Mouse (Mus musculus): ENCODE measurements at regions not wholly inside any gene's neighbourhood (a gene's known extent, or its start where the extent isn't known, plus 50 kb on each side); places are given as distances from the start of the nearest gene placed in this dataset.

- DNase-seq (ENCODE audit: low read depth) = no peak
Observed at GRCm38 (mm10) chr5:101596996-101597395, 67.8 kb downstream of the Nkx6-1 start.

- no peak for DNase-seq (ENCODE audit: low read depth)
Observed at GRCm38 (mm10) chr5:101591236-101591635, 73.6 kb downstream of the Nkx6-1 start.

DNA sequence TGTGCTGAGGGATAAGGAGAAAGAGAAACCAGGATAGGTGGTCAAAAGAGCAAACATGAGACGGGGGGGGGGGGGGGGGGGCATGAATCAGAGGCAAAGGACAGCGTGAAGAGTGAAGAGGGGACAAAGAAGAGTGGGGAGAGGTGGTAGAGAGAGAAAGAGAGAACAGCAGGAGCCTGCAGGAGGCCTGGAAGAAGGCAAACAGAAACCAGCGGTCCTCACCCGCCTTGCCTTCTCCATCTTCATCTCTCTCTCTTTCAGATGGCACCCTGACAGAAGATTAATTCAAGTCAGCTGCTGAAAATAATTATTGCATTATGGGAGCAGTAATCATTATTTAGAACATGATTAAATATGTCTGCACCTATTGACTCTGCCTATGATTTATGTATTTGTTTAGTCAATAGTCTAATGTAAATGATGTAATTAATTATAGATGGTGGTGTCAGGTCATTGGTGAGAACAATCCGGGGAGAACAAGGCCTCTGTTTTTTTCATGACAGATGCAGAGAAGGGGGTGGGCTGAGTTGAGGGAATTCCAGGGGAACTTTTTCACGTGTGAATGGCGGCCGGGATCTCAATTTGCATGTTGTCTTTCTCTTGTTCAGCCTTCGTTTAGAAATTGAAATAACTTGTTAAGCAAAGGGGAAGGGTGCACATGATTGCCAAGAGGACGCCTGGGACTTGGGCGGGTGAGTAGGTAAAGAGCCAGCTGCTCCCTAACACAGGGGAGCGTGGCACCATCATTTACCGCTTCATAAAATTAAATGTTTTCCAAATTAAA, 74.3 kb downstream of the Nkx6-1 start:
- DNase-seq (ENCODE audit: low read depth) = no peak

GRCm38 (mm10) chr5:101572966-101573365, 91.8 kb downstream of the Nkx6-1 start:
- DNase-seq (ENCODE audit: low read depth) = no peak

- no peak for DNase-seq (ENCODE audit: low read depth)
Observed at GRCm38 (mm10) chr5:101565770-101566169, 99.0 kb downstream of the Nkx6-1 start.

- DNase-seq (ENCODE audit: low read depth) = no peak
Observed at GRCm38 (mm10) chr5:101560366-101560765, 104.4 kb downstream of the Nkx6-1 start.

DNA sequence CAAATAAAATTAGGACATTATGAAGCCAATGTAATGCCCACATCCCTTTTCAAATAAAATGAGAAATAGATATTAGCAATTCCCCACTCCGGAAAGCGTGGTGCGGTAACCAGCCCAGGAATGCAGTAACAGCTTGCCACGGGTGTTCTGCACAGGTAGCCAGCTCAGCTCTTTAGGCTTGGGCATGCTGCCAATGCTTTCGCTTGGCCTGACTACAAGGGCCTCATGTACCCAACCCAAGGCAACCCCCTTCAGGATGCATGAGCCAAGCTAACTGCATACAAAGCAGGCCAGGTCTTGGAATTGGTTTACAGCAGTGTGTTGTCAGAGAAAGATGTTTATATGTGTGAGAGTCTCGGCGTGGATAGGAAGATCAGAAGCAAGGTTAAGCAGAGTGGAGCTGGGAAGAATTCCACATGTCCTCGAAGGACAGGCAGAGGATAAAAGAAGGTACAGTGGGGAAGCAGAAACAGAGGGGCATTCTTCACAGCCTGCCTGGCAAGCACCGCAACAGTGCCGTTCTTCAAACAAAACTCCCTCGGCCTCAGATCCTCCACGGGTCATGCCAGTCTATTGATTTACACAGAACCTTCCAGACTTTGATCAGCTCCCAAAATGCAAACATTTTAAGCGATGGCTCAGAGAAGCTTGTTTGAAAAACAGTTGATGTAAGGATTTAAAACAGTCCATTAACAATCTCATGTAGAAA, 106.4 kb downstream of the Nkx6-1 start:
- DNase-seq (ENCODE audit: low read depth) = no peak

- no peak for DNase-seq (ENCODE audit: low read depth)
Observed at GRCm38 (mm10) chr5:101557156-101557555, 107.6 kb downstream of the Nkx6-1 start.

- no peak for DNase-seq (ENCODE audit: low read depth)
Observed at GRCm38 (mm10) chr5:101543326-101543725, 121.5 kb downstream of the Nkx6-1 start.

DNA sequence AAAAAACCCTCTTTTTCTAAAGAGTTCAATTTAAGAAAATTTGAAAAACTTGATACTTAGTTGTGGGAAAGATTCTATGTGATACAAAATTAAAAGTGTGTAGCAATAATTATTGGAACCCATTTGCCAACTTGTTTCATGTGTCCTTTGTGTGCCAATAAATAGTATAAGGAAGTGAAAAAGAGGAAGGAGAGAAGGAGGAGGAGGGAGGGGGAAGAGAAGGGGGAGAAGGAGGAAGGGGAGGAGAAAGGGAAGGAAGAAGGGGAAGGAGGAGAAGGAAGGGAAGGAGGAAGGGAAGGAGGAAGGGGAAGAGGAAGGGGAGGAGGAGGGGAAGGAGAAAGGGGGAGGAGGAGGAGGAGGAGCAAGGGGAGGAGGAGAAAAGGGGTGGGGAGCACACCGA, 125.0 kb downstream of the Nkx6-1 start:
- DNase-seq (ENCODE audit: low read depth) = no peak

DNA sequence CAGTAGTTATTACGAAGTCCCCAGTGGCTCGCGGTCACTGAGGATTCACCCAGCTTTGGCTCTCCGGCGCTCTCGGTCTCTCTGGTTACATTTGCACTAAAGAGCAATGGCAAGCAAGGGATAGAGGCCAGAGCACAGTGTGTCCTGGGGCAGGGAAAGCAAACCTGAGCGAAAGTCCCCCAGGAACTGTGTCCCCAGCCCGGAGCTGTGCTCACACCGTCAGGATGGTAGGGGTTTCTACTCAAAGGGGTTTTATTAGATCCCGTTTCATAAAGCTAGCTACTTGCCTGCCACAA, 125.6 kb downstream of the Nkx6-1 start:
- DNase-seq (ENCODE audit: low read depth) = no peak

- DNase-seq (ENCODE audit: low read depth) = no peak
Observed at GRCm38 (mm10) chr5:101538410-101539253, 126.2 kb downstream of the Nkx6-1 start.

- no peak for DNase-seq (ENCODE audit: low read depth)
Observed at GRCm38 (mm10) chr5:101537518-101538380, 127.0 kb downstream of the Nkx6-1 start.

DNA sequence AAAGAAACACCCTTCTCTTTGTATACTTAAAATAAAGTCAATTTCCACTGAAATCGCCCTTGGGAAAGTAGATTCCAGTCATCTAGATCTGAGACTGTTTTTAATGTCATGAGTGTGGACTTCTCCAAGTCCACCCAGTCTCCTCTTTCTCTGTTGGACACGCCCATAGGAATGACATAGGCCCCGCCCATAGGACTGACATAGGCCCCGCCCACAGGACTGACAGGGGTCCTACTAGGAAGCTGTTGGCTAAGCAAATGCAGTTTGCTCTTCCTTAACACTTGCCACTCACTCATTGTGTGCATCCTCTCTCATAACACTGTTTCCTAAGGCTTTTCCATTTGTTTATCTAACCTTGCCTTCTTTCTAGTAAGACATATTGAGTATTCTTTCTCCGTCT, 129.3 kb downstream of the Nkx6-1 start:
- no peak for DNase-seq (ENCODE audit: low read depth)

- no peak for DNase-seq (ENCODE audit: low read depth)
Observed at GRCm38 (mm10) chr5:101525346-101525745, 139.4 kb downstream of the Nkx6-1 start.

- no peak for DNase-seq (ENCODE audit: low read depth)
Observed at GRCm38 (mm10) chr5:101524670-101525069, 140.1 kb downstream of the Nkx6-1 start.

GRCm38 (mm10) chr5:101523902-101524301, 140.9 kb downstream of the Nkx6-1 start:
- DNase-seq (ENCODE audit: low read depth) = no peak

GRCm38 (mm10) chr5:101523490-101523889, 141.3 kb downstream of the Nkx6-1 start:
- no peak for DNase-seq (ENCODE audit: low read depth)

DNA sequence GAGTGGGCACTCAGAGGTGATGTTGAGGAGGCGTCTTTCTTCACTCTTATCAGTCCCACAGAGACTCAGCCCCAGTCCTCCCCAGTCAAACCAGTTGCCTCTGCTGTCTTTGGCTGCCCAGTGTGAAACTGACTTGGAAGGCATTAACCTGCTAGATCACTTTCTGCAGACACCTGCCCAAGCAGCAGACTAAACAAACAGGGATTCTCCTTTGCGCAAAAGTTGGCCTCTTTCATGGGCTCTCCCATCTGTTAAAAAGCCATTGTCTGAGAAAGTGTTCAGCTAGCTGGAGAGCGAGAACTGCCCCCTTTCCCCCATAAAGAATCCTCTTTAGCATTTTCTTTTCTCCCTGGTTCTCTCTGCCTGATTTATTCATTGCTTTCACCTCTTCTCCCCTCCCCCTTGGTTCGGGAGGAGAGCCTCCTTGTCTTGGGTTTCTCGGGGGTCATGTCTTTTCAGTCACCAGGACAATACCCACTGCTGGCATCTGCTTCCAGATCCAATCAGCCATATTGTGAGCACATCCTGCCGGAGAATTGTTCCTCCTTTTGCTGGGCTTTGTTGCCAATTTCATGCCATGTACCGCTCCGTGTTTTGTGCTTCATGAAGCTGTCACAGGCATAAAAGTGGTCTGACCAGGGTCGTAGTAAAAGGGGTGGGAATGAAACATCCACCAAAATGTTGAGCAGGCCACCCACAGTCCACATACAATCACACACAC, 143.7 kb downstream of the Nkx6-1 start:
- no peak for DNase-seq (ENCODE audit: low read depth)

- no peak for DNase-seq (ENCODE audit: low read depth)
Observed at GRCm38 (mm10) chr5:101518791-101519547, 145.8 kb downstream of the Nkx6-1 start.

GRCm38 (mm10) chr5:101497698-101498048, 167.1 kb downstream of the Nkx6-1 start:
- no peak for DNase-seq (ENCODE audit: low read depth)
